Comparison of ENCODE assay signal across 8 mouse cellular contexts in genomic region chr3:134235491-134236413, GRCm38 (mm10). TPM values are rescaled to one million over a fixed set of nuclear protein-coding genes. Genes with fewer than 3 reads are reported as not detected.
DNase-seq lines count a peak whose midpoint lies in the region; ATAC-seq and TF ChIP-seq lines count a peak whose summit lies in the region.

No protein-coding gene starts in this region.

- H3K9me3 ChIP-seq in forebrain, embryonic 10.5 days = no peaks in the 10 kb centered on the region
- no peaks in the 10 kb centered on the region for H3K9me3 ChIP-seq in heart, embryonic 13.5 days
- no peaks in the 10 kb centered on the region for H3K9me3 ChIP-seq in kidney, embryonic 16.5 days (ENCODE audit: low read length)
- no peaks in the 10 kb centered on the region for H3K9me3 ChIP-seq in midbrain, postnatal 0 days (ENCODE audit: low read length)

- peak overlapping the region; percentile 75 for H3K4me2 ChIP-seq in heart, embryonic 13.5 days
- H3K4me2 ChIP-seq in kidney, embryonic 16.5 days (replicated peaks; ENCODE audit: low read depth, low read length) = peak overlapping the region; percentile 70
- H3K4me2 ChIP-seq in midbrain, postnatal 0 days (ENCODE audit: low read depth, low read length, poor library complexity, severe bottlenecking) = peak overlapping the region; percentile 86

- peaks cover 44% of the 10 kb centered on the region for H3K4me1 ChIP-seq in forebrain, embryonic 10.5 days
- peaks cover 24% of the 10 kb centered on the region for H3K4me1 ChIP-seq in heart, embryonic 13.5 days
- peaks cover 15% of the 10 kb centered on the region for H3K4me1 ChIP-seq in kidney, embryonic 16.5 days (ENCODE audit: insufficient read depth, low read length)
- H3K4me1 ChIP-seq in liver, adult 2 months (ENCODE audit: control insufficient read depth, insufficient read depth, low read length) = peaks cover 2% of the 10 kb centered on the region; the same call in 1 of the 2 replicates
- no peaks in the 10 kb centered on the region for H3K4me1 ChIP-seq in midbrain, postnatal 0 days (ENCODE audit: insufficient read depth, low read length)
- peaks cover 13% of the 10 kb centered on the region for H3K4me1 ChIP-seq in testis, adult 2 months (ENCODE audit: control insufficient read depth, insufficient read depth, low read length)

- H3K79me2 ChIP-seq in liver, adult 2 months (ENCODE audit: control insufficient read depth, insufficient read depth, low read length) = no peaks in the 10 kb centered on the region

- no peak for TF ChIP-seq POLR2A in liver, adult 2 months (IDR thresholded peaks at IDR 0.05; ENCODE audit: extremely low read depth, insufficient read depth, low read length)
- TF ChIP-seq POLR2A in testis, adult 2 months (IDR thresholded peaks at IDR 0.05; ENCODE audit: control insufficient read depth, low read depth, low read length) = no peak

- no peak for TF ChIP-seq CTCF in liver, adult 2 months (IDR thresholded peaks at IDR 0.05; ENCODE audit: low read depth, low read length)
- no peak for TF ChIP-seq CTCF in midbrain, postnatal 0 days (IDR thresholded peaks at IDR 0.05)
- TF ChIP-seq CTCF in testis, adult 2 months (IDR thresholded peaks at IDR 0.05; ENCODE audit: control insufficient read depth, insufficient read depth, insufficient replicate concordance, low read depth, low read length) = no peak

- ATAC-seq in heart, embryonic 13.5 days (ENCODE audit: extremely low read depth, insufficient number of reproducible peaks, low FRiP score, low TSS enrichment) = peak; percentile 58
- ATAC-seq in kidney, embryonic 16.5 days (ENCODE audit: low FRiP score, low TSS enrichment) = peak; percentile 84
- peak; percentile 82 for ATAC-seq in midbrain, postnatal 0 days (ENCODE audit: low FRiP score)

- under 1% methylated on average over 46 of the region's 55 CpGs for WGBS in forebrain, embryonic 10.5 days
- WGBS in heart, embryonic 13.5 days = under 1% methylated on average over 48 of the region's 55 CpGs
- WGBS in kidney, embryonic 16.5 days = under 1% methylated on average over 43 of the region's 55 CpGs
- under 1% methylated on average over 44 of the region's 55 CpGs for WGBS in liver, adult 2 months
- WGBS in midbrain, postnatal 0 days = under 1% methylated on average over 43 of the region's 55 CpGs

- peak; percentile 47 for DNase-seq in A20 (ENCODE audit: low read depth, low spot score)
- DNase-seq in adrenal gland, postnatal 4 days (ENCODE audit: low spot score in 2 of 2) = peak; percentile 46 to 52
- DNase-seq in forebrain, embryonic 10.5 days (ENCODE audit: extremely low spot score, low spot score) = peak; percentile 92
- peak; percentile 47 for DNase-seq in liver, adult 2 months (ENCODE audit: extremely low read depth, low read depth, low spot score)
- DNase-seq in midbrain, postnatal 0 days (ENCODE audit: low spot score) = peak; percentile 91

- H3K36me3 ChIP-seq in forebrain, embryonic 10.5 days (replicated peaks) = no peaks in the 10 kb centered on the region
- no peaks in the 10 kb centered on the region for H3K36me3 ChIP-seq in heart, embryonic 13.5 days
- no peaks in the 10 kb centered on the region for H3K36me3 ChIP-seq in kidney, embryonic 16.5 days (ENCODE audit: insufficient read depth, low read length)
- no peaks in the 10 kb centered on the region for H3K36me3 ChIP-seq in liver, adult 2 months (ENCODE audit: control insufficient read depth, insufficient read depth, low read length)
- H3K36me3 ChIP-seq in midbrain, postnatal 0 days (ENCODE audit: insufficient read depth, low read length) = no peaks in the 10 kb centered on the region
- no peaks in the 10 kb centered on the region for H3K36me3 ChIP-seq in testis, adult 2 months (ENCODE audit: control insufficient read depth, insufficient read depth, low read length)

- no peaks in the 10 kb centered on the region for H3K27me3 ChIP-seq in forebrain, embryonic 10.5 days (ENCODE audit: poor library complexity, severe bottlenecking)
- no peaks in the 10 kb centered on the region for H3K27me3 ChIP-seq in heart, embryonic 13.5 days (replicated peaks)
- no peaks in the 10 kb centered on the region for H3K27me3 ChIP-seq in kidney, embryonic 16.5 days (ENCODE audit: insufficient read depth, low read length)
- peaks cover 11% of the 10 kb centered on the region; the same call in 1 of the 2 replicates for H3K27me3 ChIP-seq in liver, adult 2 months (ENCODE audit: control insufficient read depth, insufficient read depth, low read length)
- no peaks in the 10 kb centered on the region for H3K27me3 ChIP-seq in midbrain, postnatal 0 days (ENCODE audit: insufficient read depth, low read length)
- H3K27me3 ChIP-seq in testis, adult 2 months (ENCODE audit: control insufficient read depth, insufficient read depth, low read length) = peaks cover 13% of the 10 kb centered on the region

- peak overlapping the region; percentile 81 for H3K9ac ChIP-seq in heart, embryonic 13.5 days
- peak overlapping the region; percentile 61 for H3K9ac ChIP-seq in kidney, embryonic 16.5 days (replicated peaks; ENCODE audit: low read length)
- H3K9ac ChIP-seq in liver, adult 2 months (ENCODE audit: low read depth, low read length) = 0 out of 2 replicates have a peak overlapping the region, but pooled peaks have one; percentile 48
- peak overlapping the region; percentile 90 for H3K9ac ChIP-seq in midbrain, postnatal 0 days (replicated peaks; ENCODE audit: low read length, poor library complexity, severe bottlenecking)

- peak overlapping the region; percentile 97 for H3K27ac ChIP-seq in forebrain, embryonic 10.5 days
- peak overlapping the region; percentile 84 for H3K27ac ChIP-seq in heart, embryonic 13.5 days (replicated peaks)
- peak overlapping the region; percentile 87 for H3K27ac ChIP-seq in kidney, embryonic 16.5 days (ENCODE audit: low read length)
- no peak overlapping the region for H3K27ac ChIP-seq in liver, adult 2 months (replicated peaks; ENCODE audit: insufficient read depth, low read depth, low read length)
- H3K27ac ChIP-seq in midbrain, postnatal 0 days (ENCODE audit: low read depth, low read length) = peak overlapping the region; percentile 99
- H3K27ac ChIP-seq in testis, adult 2 months (ENCODE audit: control insufficient read depth, insufficient read depth, low read depth, low read length) = no peak overlapping the region

- peak overlapping the region; percentile 80 for H3K4me3 ChIP-seq in forebrain, embryonic 10.5 days
- peak overlapping the region; percentile 66 for H3K4me3 ChIP-seq in heart, embryonic 13.5 days
- H3K4me3 ChIP-seq in kidney, embryonic 16.5 days (ENCODE audit: low read length) = peak overlapping the region; percentile 59
- H3K4me3 ChIP-seq in liver, adult 2 months (ENCODE audit: insufficient read depth, low read depth, low read length) = peak overlapping the region; percentile 51
- peak overlapping the region; percentile 75 for H3K4me3 ChIP-seq in midbrain, postnatal 0 days (ENCODE audit: low read depth, low read length)
- peak overlapping the region; percentile 69 for H3K4me3 ChIP-seq in testis, adult 2 months (ENCODE audit: control insufficient read depth, low read depth, low read length)

RNA-seq across cellular contexts. Expression of gene Cxxc4, which starts 0.5 kb away (rescaled TPM):
- 10 to 100 TPM; 12.6 to 14.5 TPM for total RNA-seq in adrenal gland, postnatal 4 days (2021)
- polyA plus RNA-seq in forebrain, embryonic 10.5 days (2016; fragmentation: Nextera tagmentation; extraction: Ambion mirVana) = 12.0 and 13.2 TPM in 2 replicates
- 3.8 and 3.9 TPM in 2 replicates for polyA plus RNA-seq in heart, embryonic 13.5 days (2015; fragmentation: Nextera tagmentation; extraction: Ambion mirVana)
- 4.0 and 7.3 TPM in 2 replicates for polyA plus RNA-seq in kidney, embryonic 16.5 days (2015; fragmentation: Nextera tagmentation; extraction: Ambion mirVana)
- 0.18 and 0.20 TPM in 2 replicates for total RNA-seq in liver, adult 2 months (2014; rRNA removed)
- 0.02 and 0.27 TPM in 2 replicates for polyA plus RNA-seq in liver, adult 2 months (2012; rRNA removed)
- total RNA-seq in midbrain, postnatal 0 days (2014; rRNA removed) = 55.6 and 64.3 TPM in 2 replicates
- 35.9 and 39.6 TPM in 2 replicates for polyA plus RNA-seq in midbrain, postnatal 0 days (2015; fragmentation: Nextera tagmentation; extraction: Ambion mirVana)
- polyA plus RNA-seq in testis, adult 2 months (2012; rRNA removed) = 0.09 and 0.24 TPM in 2 replicates

Comparison
In these comparisons a context has a peak if more than half of its experiments do, and no peak if none do; other contexts are left out.
1. H3K27ac ChIP-seq: peak in forebrain, embryonic 10.5 days (single experiment), heart, embryonic 13.5 days (single experiment), kidney, embryonic 16.5 days (single experiment) and midbrain, postnatal 0 days (single experiment); none in liver, adult 2 months (single experiment) and testis, adult 2 months (single experiment).
2. Peak in every context shown above with its lines, with median percentiles within 50 percentile points of each other: DNase-seq, H3K4me3 ChIP-seq, ATAC-seq, H3K4me2 ChIP-seq and H3K9ac ChIP-seq.